Mouse (Mus musculus): ENCODE data around the gene Nrp2.

DNA sequence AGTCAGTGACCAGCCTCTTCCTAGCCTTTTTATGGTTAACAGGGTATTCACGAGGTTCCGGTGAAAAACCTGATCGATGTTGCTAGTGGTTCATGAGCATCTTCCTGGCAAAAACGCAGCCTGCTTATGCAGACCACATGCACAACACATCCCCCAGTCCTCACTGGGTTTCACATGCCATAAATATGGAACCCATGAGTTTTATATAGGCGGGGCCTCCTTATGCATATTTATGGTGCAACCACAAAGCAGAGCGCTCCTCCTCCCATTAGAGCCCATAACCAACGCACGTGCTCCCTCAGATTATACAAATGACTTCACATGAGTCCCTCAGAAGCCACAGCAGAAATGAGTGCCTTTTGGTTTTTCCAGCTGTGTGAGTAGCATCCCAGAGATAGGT, 49.0 kb downstream of the Nrp2 start:
- no peak for TF ChIP-seq CTCF (IDR thresholded peaks at IDR 0.05; ENCODE audit: extremely low read depth, insufficient read depth, low read length)
- TF ChIP-seq POLR2A (IDR thresholded peaks at IDR 0.05; ENCODE audit: extremely low read depth, insufficient read depth, low read length): no peak
